Mouse (Mus musculus) kidney, postnatal 0 days (tissue): ENCODE results near the gene Ttpal. TPM values are rescaled to one million over a fixed set of nuclear protein-coding genes. Genes with fewer than 3 reads are reported as not detected.
"Not testable (repeated sequence)": the region's sequence is repeated elsewhere in the genome, so short reads cannot be mapped to it uniquely, and the experiment has no call there.

ENCODE experiments used
- ATAC-seq: fragments of 200-750 bp; cut with Nextera tagmentation; replicated peaks from 2 replicates; pipeline ENCODE4 v1.8.0; 2017; ENCODE audit warnings: low read depth, moderate number of reproducible peaks, moderate TSS enrichment, moderate library complexity; ENCODE audit not compliant: low FRiP score
- DNase-seq: peaks from one replicate; pipeline ENCODE4 v3.0.0-alpha.2; 2016; ENCODE audit warnings: low spot score
- H3K27ac ChIP-seq: fragments of 300-500 bp; sonication (generic); 2 replicates; pipeline ENCODE4 v1.5.1; 2014; ENCODE audit warnings: mild to moderate bottlenecking
- H3K27me3 ChIP-seq: fragments of 300-500 bp; sonication (generic); 2 replicates; pipeline ENCODE4 v1.6.1; 2014; ENCODE audit warnings: low read length, mixed read lengths; ENCODE audit not compliant: insufficient read depth
- H3K36me3 ChIP-seq: fragments of 300-500 bp; sonication (generic); 2 replicates; pipeline ENCODE4 v1.6.1; 2014; ENCODE audit warnings: low read length, mixed read lengths; ENCODE audit not compliant: insufficient read depth
- H3K4me1 ChIP-seq: fragments of 300-500 bp; sonication (generic); replicated peaks from 2 replicates; pipeline ENCODE4 v1.6.1; 2014; ENCODE audit warnings: antibody characterized with exemption, low read length, mixed read lengths; ENCODE audit not compliant: insufficient read depth
- H3K4me2 ChIP-seq: fragments of 300-500 bp; sonication (generic); 2 replicates; pipeline ENCODE4 v1.6.1; 2014; ENCODE audit warnings: mild to moderate bottlenecking, low read length, moderate library complexity, mixed read lengths
- H3K4me3 ChIP-seq: fragments of 300-500 bp; sonication (generic); replicated peaks from 2 replicates; pipeline ENCODE4 v1.5.1; 2014; ENCODE audit warnings: low read depth, low read length
- H3K9ac ChIP-seq: fragments of 300-500 bp; sonication (generic); 2 replicates; pipeline ENCODE4 v1.6.1; 2014; ENCODE audit warnings: low read depth, low read length
- H3K9me3 ChIP-seq: fragments of 300-500 bp; sonication (generic); replicated peaks from 2 replicates; pipeline ENCODE4 v1.6.1; 2016; ENCODE audit warnings: low read length, inconsistent platforms, mixed read lengths
- CTCF ChIP-seq: IDR thresholded peaks from 2 replicates; pipeline ENCODE4 v1.5.1; 2016; ENCODE audit warnings: antibody characterized with exemption, low read depth, mild to moderate bottlenecking, moderate library complexity
- WGBS: fragments of 180-500 bp; shearing (Covaris S2); extraction: QIAGEN DNeasy Blood & Tissue Kit; methylation state at CpG from one replicate; pipeline ENCODE4 v1.1.7; 2014; 5-methylcytosine and 5-hydroxymethylcytosine counted together
- polyA plus RNA-seq: library from polyadenylated mRNA; unstranded; fragments of >200 nt; fragmentation: Nextera tagmentation; extraction: Ambion mirVana; gene quantifications from 2 replicates; pipeline ENCODE4 v1.2.1, GENCODE M21; 2015

The Ttpal gene
- polyA plus RNA-seq, 1 experiment from 2014 or later = 18.1 TPM

GRCm38 (mm10) chr2:163643576-163643971 is 41.5 kb downstream of the Ttpal start:
- TF ChIP-seq CTCF = no peak
- Histone ChIP-seq H3K9me3 (no peaks in the 10 kb centered on the region), H3K27ac (peak overlapping the region; percentile 100), H3K4me2 (peak overlapping the region; percentile 66), H3K4me1 (peaks cover 10% of the 10 kb centered on the region), H3K36me3 (no peaks in the 10 kb centered on the region), H3K9ac (peak overlapping the region; percentile 98), H3K27me3 (no peaks in the 10 kb centered on the region), H3K4me3 (peak overlapping the region; percentile 94)
- DNase-seq (no peak), ATAC-seq (no peak)
- WGBS = 54% methylated on average over 2 of the region's 2 CpGs

GRCm38 (mm10) chr2:163644047-163644446 is 41.9 kb downstream of the Ttpal start:
- no peaks in the 10 kb centered on the region for H3K36me3 ChIP-seq
- peak; percentile 60 for DNase-seq
- WGBS = 2% methylated on average over 4 of the region's 4 CpGs
- peak overlapping the region; percentile 94 for H3K4me3 ChIP-seq
- H3K9ac ChIP-seq = peak overlapping the region; percentile 98
- TF ChIP-seq CTCF = peak; percentile 36; the same call in 1 of the 2 replicates
- peak overlapping the region; percentile 66 for H3K4me2 ChIP-seq
- no peaks in the 10 kb centered on the region for H3K9me3 ChIP-seq
- peak overlapping the region; percentile 100 for H3K27ac ChIP-seq
- peaks cover 8% of the 10 kb centered on the region for H3K4me1 ChIP-seq
- no peak for ATAC-seq
- H3K27me3 ChIP-seq = no peaks in the 10 kb centered on the region

GRCm38 (mm10) chr2:163644575-163645385 is 42.7 kb downstream of the Ttpal start, which contains the start of gene Serinc3:
Gene Serinc3 (minus strand): TSS chr2:163645131.
- peak; percentile 98 for DNase-seq

GRCm38 (mm10) chr2:163645700-163646460 is 43.8 kb downstream of the Ttpal start:
- Histone ChIP-seq H3K9ac (no peak overlapping the region), H3K9me3 (no peaks in the 10 kb centered on the region), H3K27me3 (no peaks in the 10 kb centered on the region), H3K36me3 (no peaks in the 10 kb centered on the region), H3K4me1 (peaks cover 8% of the 10 kb centered on the region; the same call in 1 of the 2 replicates), H3K27ac (0 out of 2 replicates have a peak overlapping the region, but pooled peaks have one; percentile 100), H3K4me3 (no peak overlapping the region), H3K4me2 (peak overlapping the region; percentile 66; the same call in 1 of the 2 replicates)
- WGBS = 77% methylated on average over 11 of the region's 11 CpGs
- DNase-seq (no peak), ATAC-seq (no peak)
- TF ChIP-seq CTCF = no peak

More at GRCm38 (mm10) chr2:163644575-163645385, 42.7 kb downstream of the Ttpal start, which contains the start of gene Serinc3:
- WGBS = under 1% methylated on average over 74 of the region's 74 CpGs
- Histone ChIP-seq H3K36me3 (no peaks in the 10 kb centered on the region), H3K9ac (peak within 1 kb of the TSS; percentile 98), H3K27me3 (no peaks in the 10 kb centered on the region), H3K4me1 (peaks cover 8% of the 10 kb centered on the region), H3K27ac (peak within 1 kb of the TSS; percentile 100), H3K4me3 (peak within 1 kb of the TSS; percentile 94), H3K9me3 (no peaks in the 10 kb centered on the region), H3K4me2 (peak within 1 kb of the TSS; percentile 66)
- peak; percentile 57 for TF ChIP-seq CTCF
- peak; percentile 97 for ATAC-seq

- no peak overlapping the region for H3K4me3 ChIP-seq
- TF ChIP-seq CTCF = no peak
- no peak for ATAC-seq
- no peak overlapping the region for H3K4me2 ChIP-seq
- peaks cover 8% of the 10 kb centered on the region; the same call in 1 of the 2 replicates for H3K4me1 ChIP-seq
- H3K36me3 ChIP-seq = no peaks in the 10 kb centered on the region
- H3K9ac ChIP-seq = no peak overlapping the region
- no peak for DNase-seq
- no peak overlapping the region for H3K27ac ChIP-seq
- no peaks in the 10 kb centered on the region for H3K27me3 ChIP-seq
- no peaks in the 10 kb centered on the region for H3K9me3 ChIP-seq
- 81% methylated on average over 5 of the region's 5 CpGs for WGBS
Measured at GRCm38 (mm10) chr2:163646461-163647080, 44.5 kb downstream of the Ttpal start.

- WGBS = 95% methylated on average over 6 of the region's 12 CpGs
Measured at GRCm38 (mm10) chr2:163655699-163656098, 53.6 kb downstream of the Ttpal start.

More at GRCm38 (mm10) chr2:163655699-163656098, 53.6 kb downstream of the Ttpal start:
- H3K9ac ChIP-seq, ATAC-seq, DNase-seq, H3K4me1 ChIP-seq, H3K9me3 ChIP-seq, H3K4me2 ChIP-seq, H3K27ac ChIP-seq, H3K4me3 ChIP-seq, H3K36me3 ChIP-seq, H3K27me3 ChIP-seq: not testable (repeated sequence)
